Mouse (Mus musculus) liver, embryonic 14.5 days (tissue): ENCODE data around the gene Epb41l4b.

Source experiments
- CTCF ChIP-seq: IDR thresholded peaks from 2 replicates; pipeline ENCODE4 v1.5.1; 2016; ENCODE audit warnings: antibody characterized with exemption, low read depth, control low read depth
- EP300 ChIP-seq: IDR thresholded peaks from 2 replicates; pipeline ENCODE4 v1.6.1; 2016; ENCODE audit warnings: antibody characterized with exemption, low read depth

GRCm38 (mm10) chr4:57153838-57154237 is 10.6 kb upstream of the Epb41l4b start:
- TF ChIP-seq CTCF (no peak), EP300 (no peak)
